ENCODE assay signal across 8 mouse cellular contexts in genomic region chr1:179667450-179667849, GRCm38 (mm10). TPM values are rescaled to one million over a fixed set of nuclear protein-coding genes. Genes with fewer than 3 reads are reported as not detected.
A peak's percentile ranks its signal among the peaks of the same experiment; 100 is the strongest.
DNase-seq lines count a peak whose midpoint lies in the region; ATAC-seq and TF ChIP-seq lines count a peak whose summit lies in the region.

No protein-coding gene starts in this region.

- DNase-seq in heart, postnatal 10 days: no peak
- no peak for DNase-seq in G1E (ENCODE audit: low spot score)
- DNase-seq in heart, postnatal 0 days (ENCODE audit: low spot score): peak; percentile 33
- DNase-seq in midbrain, embryonic 10.5 days (ENCODE audit: low spot score): no peak
- no peak for DNase-seq in frontal cortex, postnatal 14 days (ENCODE audit: low spot score in 2 of 2)
- DNase-seq in right cerebral cortex, postnatal 10 days (ENCODE audit: low spot score in 2 of 2): no peak

- peak overlapping the region; percentile 91 for H3K9ac ChIP-seq in heart, embryonic 13.5 days
- H3K9ac ChIP-seq in heart, postnatal 0 days (replicated peaks; ENCODE audit: low read depth, low read length): peak overlapping the region; percentile 80

- ATAC-seq in heart, embryonic 13.5 days (ENCODE audit: extremely low read depth, insufficient number of reproducible peaks, low FRiP score, low TSS enrichment): no peak
- no peak for ATAC-seq in G1E (ENCODE audit: extremely low read depth, insufficient number of reproducible peaks, low FRiP score, poor library complexity, severe bottlenecking)
- peak; percentile 18; the same call in 1 of the 2 replicates for ATAC-seq in heart, postnatal 0 days (ENCODE audit: insufficient read depth, low read depth)
- ATAC-seq in frontal cortex, adult (ENCODE audit: low TSS enrichment): no peak

- peaks cover 17% of the 10 kb centered on the region for H3K4me1 ChIP-seq in heart, embryonic 13.5 days
- H3K4me1 ChIP-seq in G1E (ENCODE audit: insufficient read depth, low read depth, low read length): peaks cover 68% of the 10 kb centered on the region
- H3K4me1 ChIP-seq in heart, postnatal 0 days (ENCODE audit: control insufficient read depth, insufficient read depth): 0 out of 2 replicates have a peak, but pooled peaks cover 3% of the 10 kb centered on the region
- peaks cover 42% of the 10 kb centered on the region for H3K4me1 ChIP-seq in midbrain, embryonic 10.5 days

- no peaks in the 10 kb centered on the region for H3K9me3 ChIP-seq in heart, embryonic 13.5 days
- no peaks in the 10 kb centered on the region for H3K9me3 ChIP-seq in G1E (replicated peaks)
- H3K9me3 ChIP-seq in heart, postnatal 0 days (replicated peaks; ENCODE audit: control insufficient read depth, low read length): no peaks in the 10 kb centered on the region
- H3K9me3 ChIP-seq in midbrain, embryonic 10.5 days (replicated peaks): no peaks in the 10 kb centered on the region

- H3K4me3 ChIP-seq in heart, embryonic 13.5 days: peak overlapping the region; percentile 87
- H3K4me3 ChIP-seq in G1E (ENCODE audit: low read depth, low read length): peak overlapping the region; percentile 93
- peak overlapping the region; percentile 60 for H3K4me3 ChIP-seq in heart, postnatal 0 days (ENCODE audit: low read depth, low read length)
- peak overlapping the region; percentile 91 for H3K4me3 ChIP-seq in midbrain, embryonic 10.5 days

- 5% methylated on average over 7 of the region's 7 CpGs for WGBS in heart, embryonic 13.5 days
- WGBS in heart, postnatal 0 days: 7% methylated on average over 7 of the region's 7 CpGs
- 2% methylated on average over 7 of the region's 7 CpGs for WGBS in midbrain, embryonic 10.5 days

- no peak for TF ChIP-seq EP300 in heart, postnatal 0 days (IDR thresholded peaks at IDR 0.05; ENCODE audit: low read depth)

- peaks cover 14% of the 10 kb centered on the region for H3K36me3 ChIP-seq in heart, embryonic 13.5 days
- H3K36me3 ChIP-seq in G1E (replicated peaks): peaks cover 20% of the 10 kb centered on the region
- H3K36me3 ChIP-seq in heart, postnatal 0 days (replicated peaks; ENCODE audit: control insufficient read depth, insufficient read depth, low read length): peaks cover 12% of the 10 kb centered on the region
- H3K36me3 ChIP-seq in midbrain, embryonic 10.5 days: peaks cover 13% of the 10 kb centered on the region

- peak overlapping the region; percentile 80 for H3K4me2 ChIP-seq in heart, embryonic 13.5 days
- H3K4me2 ChIP-seq in heart, postnatal 0 days (ENCODE audit: low read depth, low read length): peak overlapping the region; percentile 85

- intact Hi-C loops in heart, postnatal 10 days (cut with DNase I): no loop called here

- H3K27ac ChIP-seq in heart, embryonic 13.5 days (replicated peaks): peak overlapping the region; percentile 90
- peak overlapping the region; percentile 80 for H3K27ac ChIP-seq in heart, postnatal 0 days (ENCODE audit: low read depth)
- H3K27ac ChIP-seq in midbrain, embryonic 10.5 days (replicated peaks): peak overlapping the region; percentile 93

- no peaks in the 10 kb centered on the region for H3K27me3 ChIP-seq in heart, embryonic 13.5 days (replicated peaks)
- no peaks in the 10 kb centered on the region for H3K27me3 ChIP-seq in G1E (ENCODE audit: insufficient read depth, low read length)
- H3K27me3 ChIP-seq in heart, postnatal 0 days (ENCODE audit: control insufficient read depth, insufficient read depth, low read length): no peaks in the 10 kb centered on the region
- no peaks in the 10 kb centered on the region for H3K27me3 ChIP-seq in midbrain, embryonic 10.5 days (ENCODE audit: low read depth, poor library complexity, severe bottlenecking)

- TF ChIP-seq CTCF in G1E (IDR thresholded peaks at IDR 0.05; ENCODE audit: low read depth, low read length): no peak
- TF ChIP-seq CTCF in heart, postnatal 0 days (IDR thresholded peaks at IDR 0.05; ENCODE audit: low read depth): no peak

RNA-seq across cellular contexts. Expression of gene Sccpdh, which starts 0.6 kb away (rescaled TPM):
- 76.8 and 85.8 TPM in 2 replicates for polyA plus RNA-seq in heart, embryonic 13.5 days (2015; fragmentation: Nextera tagmentation; extraction: Ambion mirVana)
- total RNA-seq in heart, postnatal 10 days (2021): 10 to 100 TPM; 68.9 to 70.8 TPM
- total RNA-seq in G1E (2014; fragmentation: Nextera tagmentation): 72.8 and 72.9 TPM in 2 replicates
- total RNA-seq in G1E (2017): 110 and 127 TPM in 2 replicates
- polyA plus RNA-seq in G1E (2012): 11.9 and 12.3 TPM in 2 replicates
- 65.2 and 75.5 TPM in 2 replicates for total RNA-seq in heart, postnatal 0 days (2014; rRNA removed; ENCODE audit: low replicate concordance)
- 116 and 122 TPM in 2 replicates for polyA plus RNA-seq in heart, postnatal 0 days (2015; fragmentation: Nextera tagmentation; extraction: Ambion mirVana)
- 78.0 and 81.5 TPM in 2 replicates for polyA plus RNA-seq in midbrain, embryonic 10.5 days (2016; fragmentation: Nextera tagmentation; extraction: Ambion mirVana)
